Mouse (Mus musculus): ENCODE data around the gene Ank3.

- TF ChIP-seq EP300 (IDR thresholded peaks at IDR 0.05; ENCODE audit: low read depth) (no peak), CTCF (IDR thresholded peaks at IDR 0.05; ENCODE audit: low read depth) (no peak)
Measured at GRCm38 (mm10) chr10:69667482-69667881, 268.9 kb downstream of the Ank3 start.
